Mouse (Mus musculus) hindbrain, postnatal 0 days (tissue): ENCODE results near the gene Tsen34. TPM values are rescaled to one million over a fixed set of nuclear protein-coding genes. Genes with fewer than 3 reads are reported as not detected.
"Not testable (repeated sequence)": the region's sequence is repeated elsewhere in the genome, so short reads cannot be mapped to it uniquely, and the experiment has no call there.

Source experiments
- ATAC-seq: fragments of 200-750 bp; cut with Nextera tagmentation; 2 replicates; pipeline ENCODE4 v1.8.0; 2017; ENCODE audit warnings: mild to moderate bottlenecking, moderate TSS enrichment, moderate library complexity
- DNase-seq: peaks from one replicate; pipeline ENCODE4 v3.0.0-alpha.2; 2015; ENCODE audit warnings: low spot score
- H3K27ac ChIP-seq: fragments of 300-500 bp; sonication (generic); 2 replicates; pipeline ENCODE4 v1.5.1; 2014; ENCODE audit warnings: mild to moderate bottlenecking
- H3K27me3 ChIP-seq: fragments of 300-500 bp; sonication (generic); 2 replicates; pipeline ENCODE4 v1.6.1; 2014; ENCODE audit warnings: low read length, mixed read lengths; ENCODE audit not compliant: insufficient read depth
- H3K36me3 ChIP-seq: fragments of 300-500 bp; sonication (generic); 2 replicates; pipeline ENCODE4 v1.6.1; 2014; ENCODE audit warnings: low read length, mixed read lengths; ENCODE audit not compliant: insufficient read depth
- H3K4me1 ChIP-seq: fragments of 300-500 bp; sonication (generic); 2 replicates; pipeline ENCODE4 v1.6.1; 2014; ENCODE audit warnings: antibody characterized with exemption, low read length, mixed read lengths; ENCODE audit not compliant: insufficient read depth
- H3K4me2 ChIP-seq: fragments of 300-500 bp; sonication (generic); 2 replicates; pipeline ENCODE4 v1.6.1; 2014; ENCODE audit warnings: low read depth, mild to moderate bottlenecking, low read length, moderate library complexity, mixed read lengths
- H3K4me3 ChIP-seq: fragments of 300-500 bp; sonication (generic); 2 replicates; pipeline ENCODE4 v1.5.1; 2014; ENCODE audit warnings: low read length
- H3K9ac ChIP-seq: fragments of 300-500 bp; sonication (generic); replicated peaks from 2 replicates; pipeline ENCODE4 v1.6.1; 2014; ENCODE audit warnings: mild to moderate bottlenecking, low read length, moderate library complexity, mixed read lengths
- H3K9me3 ChIP-seq: fragments of 300-500 bp; sonication (generic); 2 replicates; pipeline ENCODE4 v1.6.1; 2016; ENCODE audit warnings: low read length, mixed read lengths
- CTCF ChIP-seq: IDR thresholded peaks from 2 replicates; pipeline ENCODE4 v1.5.1; 2016; ENCODE audit warnings: antibody characterized with exemption, control low read depth, low read depth
- WGBS: fragments of 180-500 bp; shearing (Covaris S2); extraction: QIAGEN DNeasy Blood & Tissue Kit; methylation state at CpG from one replicate; pipeline ENCODE4 v1.1.7; 2014; 5-methylcytosine and 5-hydroxymethylcytosine counted together
- polyA plus RNA-seq: library from polyadenylated mRNA; unstranded; fragments of >200 nt; fragmentation: Nextera tagmentation; extraction: Ambion mirVana; gene quantifications from 2 replicates; pipeline ENCODE4 v1.2.1, GENCODE M21; 2015
- total RNA-seq: library from RNA; depleted of rRNA; stranded (reverse); fragments of >200 nt; gene quantifications from 2 replicates; pipeline ENCODE4 v1.2.3, GENCODE M21; 2014

Gene Tsen34
- total and polyA plus RNA-seq, 2 experiments from 2014 or later: 254 to 417 TPM

DNA sequence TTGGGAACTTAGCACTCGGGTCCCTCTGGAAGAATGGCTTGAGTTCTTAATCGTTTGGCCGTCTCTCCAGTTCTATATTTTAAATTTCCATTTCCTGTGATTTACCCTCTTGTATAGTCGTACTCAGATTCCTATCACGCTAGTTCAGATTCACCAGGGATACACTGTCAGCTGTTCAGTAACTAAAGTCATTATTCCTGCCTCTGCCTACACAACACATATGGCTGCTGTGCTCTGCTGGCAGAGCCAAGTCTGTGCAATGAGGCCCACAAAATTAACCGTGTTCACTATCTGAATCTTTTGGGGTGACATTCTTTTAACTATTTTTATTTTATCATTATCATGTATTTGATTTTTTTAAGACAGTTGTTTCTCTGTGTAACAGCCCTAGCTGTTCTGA, 5.8 kb downstream of the Tsen34 start:
- no peak for TF ChIP-seq CTCF
- Histone ChIP-seq H3K4me3 (no peak overlapping the region), H3K9me3 (no peaks in the 10 kb centered on the region), H3K27ac (no peak overlapping the region), H3K4me1 (no peaks in the 10 kb centered on the region), H3K4me2 (no peak overlapping the region), H3K27me3 (no peaks in the 10 kb centered on the region), H3K36me3 (peaks cover 37% of the 10 kb centered on the region), H3K9ac (no peak overlapping the region)
- ATAC-seq: no peak
- WGBS: 91% methylated on average over 6 of the region's 6 CpGs
- DNase-seq: no peak

DNA sequence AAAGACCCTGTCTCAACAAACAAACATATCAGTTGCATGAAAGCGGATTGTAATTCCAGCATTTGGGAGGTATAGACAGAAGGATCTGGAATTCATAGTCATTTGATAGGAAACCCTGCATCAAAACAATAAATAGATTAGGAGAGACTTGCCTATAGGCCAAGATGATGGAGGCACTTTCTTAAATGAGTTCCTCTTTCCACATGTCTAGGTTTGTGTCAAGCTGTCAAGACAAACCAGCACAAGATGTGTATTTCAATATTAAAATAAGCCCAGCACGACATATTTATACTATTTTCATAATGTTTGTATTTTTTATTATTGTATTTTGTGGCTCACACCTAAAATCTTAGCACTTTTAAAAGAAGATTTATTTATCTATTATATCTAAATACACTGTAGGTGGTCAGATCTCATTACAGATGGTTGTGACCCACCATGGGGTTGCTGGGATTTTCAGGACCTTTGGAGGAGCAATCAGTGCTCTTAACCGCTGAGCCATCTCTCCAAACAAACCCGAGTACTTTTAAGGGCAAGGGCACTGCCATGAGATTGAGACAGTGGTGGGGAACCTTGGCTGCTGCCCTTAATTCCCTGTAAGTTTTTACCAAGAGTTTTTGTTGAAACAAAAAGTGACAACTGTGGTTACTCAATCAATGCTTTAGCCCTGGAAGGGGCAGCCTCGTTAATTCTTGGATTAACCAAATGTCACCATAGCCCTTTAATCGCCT, 10.7 kb downstream of the Tsen34 start:
- no peak for DNase-seq
- peak overlapping the region; percentile 71 for H3K4me3 ChIP-seq
- H3K9me3 ChIP-seq: no peaks in the 10 kb centered on the region
- ATAC-seq: peak; percentile 60
- H3K9ac ChIP-seq: peak overlapping the region; percentile 65
- no peaks in the 10 kb centered on the region for H3K27me3 ChIP-seq
- WGBS: 21% methylated on average over 6 of the region's 6 CpGs
- peak overlapping the region; percentile 92 for H3K27ac ChIP-seq
- H3K4me2 ChIP-seq: peak overlapping the region; percentile 87
- peaks cover 10% of the 10 kb centered on the region for H3K4me1 ChIP-seq
- TF ChIP-seq CTCF: no peak
- H3K36me3 ChIP-seq: peaks cover 32% of the 10 kb centered on the region

DNA sequence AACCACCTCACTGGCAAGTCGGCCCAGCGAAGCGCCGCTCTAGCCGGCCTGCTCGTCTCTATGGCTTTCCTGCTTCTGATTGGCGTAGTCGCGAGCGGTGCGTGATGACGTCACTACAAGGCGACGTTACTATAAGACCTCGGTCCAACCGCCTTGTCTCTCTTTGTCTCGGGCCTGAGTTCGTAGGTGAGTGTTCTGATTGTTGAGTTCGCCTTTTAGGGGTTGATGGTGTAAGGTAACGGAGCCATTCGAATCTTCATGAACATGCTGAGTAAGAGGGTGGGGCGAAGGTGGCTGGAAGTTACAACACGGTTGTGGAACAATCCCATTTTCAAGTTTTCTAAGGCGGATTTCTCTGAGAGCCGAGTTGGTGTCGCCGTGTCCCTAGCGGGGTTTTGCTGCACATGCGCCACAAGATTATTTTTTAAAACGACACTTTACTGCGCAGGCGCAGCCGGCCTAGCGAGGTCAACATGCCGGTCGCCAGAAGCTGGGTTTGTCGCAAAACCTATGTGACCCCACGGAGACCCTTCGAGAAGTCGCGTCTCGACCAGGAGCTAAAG, 11.3 kb downstream of the Tsen34 start, which contains the start of gene Rps9:
Rps9 (plus strand) TSS at position 115 of the 563 bp plus-strand sequence.
- TF ChIP-seq CTCF: peak; percentile 51
- WGBS: 3% methylated on average over 42 of the region's 42 CpGs
- H3K9ac ChIP-seq: peak within 1 kb of the TSS; percentile 65
- peaks cover 26% of the 10 kb centered on the region for H3K36me3 ChIP-seq
- no peaks in the 10 kb centered on the region for H3K27me3 ChIP-seq
- ATAC-seq (peak; percentile 96), DNase-seq (peak; percentile 99)
- peaks cover 10% of the 10 kb centered on the region for H3K4me1 ChIP-seq
- H3K9me3 ChIP-seq: no peaks in the 10 kb centered on the region
- peak within 1 kb of the TSS; percentile 87 for H3K4me2 ChIP-seq
- peak within 1 kb of the TSS; percentile 92 for H3K27ac ChIP-seq
- peak within 1 kb of the TSS; percentile 71 for H3K4me3 ChIP-seq

DNA sequence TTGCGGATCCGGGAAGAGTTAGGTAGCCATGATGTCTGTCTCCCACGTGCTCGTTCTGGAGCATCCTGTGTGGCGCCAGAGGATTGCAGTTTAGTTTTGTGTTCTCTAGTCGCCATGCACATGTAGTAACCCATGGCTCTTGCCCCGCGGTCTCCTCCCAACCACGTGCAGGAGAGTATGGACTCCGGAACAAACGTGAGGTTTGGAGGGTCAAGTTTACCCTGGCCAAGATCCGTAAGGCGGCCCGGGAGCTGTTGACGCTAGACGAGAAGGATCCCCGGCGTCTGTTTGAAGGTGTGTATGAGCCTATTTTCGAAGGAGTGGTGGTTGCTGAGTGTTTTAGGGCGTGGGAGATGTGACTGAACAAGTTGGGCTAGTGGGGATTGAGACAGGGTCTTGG, 11.8 kb downstream of the Tsen34 start:
- DNase-seq: no peak
- under 1% methylated on average over 20 of the region's 20 CpGs for WGBS
- Histone ChIP-seq H3K27ac (peak overlapping the region; percentile 92), H3K9me3 (no peaks in the 10 kb centered on the region), H3K4me1 (peaks cover 10% of the 10 kb centered on the region), H3K9ac (peak overlapping the region; percentile 65), H3K36me3 (peaks cover 21% of the 10 kb centered on the region), H3K27me3 (no peaks in the 10 kb centered on the region), H3K4me2 (peak overlapping the region; percentile 87), H3K4me3 (peak overlapping the region; percentile 71)
- ATAC-seq: peak; percentile 69
- TF ChIP-seq CTCF: no peak

DNA sequence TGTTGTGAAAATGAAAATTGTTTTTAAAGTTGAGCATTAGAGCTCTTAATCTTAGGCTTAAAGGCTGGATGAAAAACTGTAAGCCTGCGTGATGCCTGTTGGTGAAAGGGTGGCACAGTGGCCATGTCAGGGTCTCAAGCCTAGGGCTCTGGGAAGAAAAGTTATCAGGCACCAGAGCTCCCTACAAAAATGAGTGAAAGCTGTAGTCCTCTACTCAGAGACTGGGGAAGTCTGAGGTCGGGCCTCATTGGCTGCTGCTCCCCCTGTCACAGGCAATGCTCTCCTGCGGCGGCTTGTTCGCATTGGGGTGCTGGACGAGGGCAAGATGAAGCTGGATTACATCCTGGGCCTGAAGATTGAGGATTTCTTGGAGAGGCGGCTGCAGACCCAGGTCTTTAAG, 12.8 kb downstream of the Tsen34 start:
- not testable (repeated sequence) for ATAC-seq, H3K27ac ChIP-seq, H3K27me3 ChIP-seq, H3K9me3 ChIP-seq, DNase-seq, H3K4me1 ChIP-seq
- H3K36me3 ChIP-seq: peaks cover 13% of the 10 kb centered on the region
- peak overlapping the region; percentile 87 for H3K4me2 ChIP-seq
- WGBS: under 1% methylated on average over 6 of the region's 7 CpGs
- peak overlapping the region; percentile 65 for H3K9ac ChIP-seq
- H3K4me3 ChIP-seq: peak overlapping the region; percentile 71

DNA sequence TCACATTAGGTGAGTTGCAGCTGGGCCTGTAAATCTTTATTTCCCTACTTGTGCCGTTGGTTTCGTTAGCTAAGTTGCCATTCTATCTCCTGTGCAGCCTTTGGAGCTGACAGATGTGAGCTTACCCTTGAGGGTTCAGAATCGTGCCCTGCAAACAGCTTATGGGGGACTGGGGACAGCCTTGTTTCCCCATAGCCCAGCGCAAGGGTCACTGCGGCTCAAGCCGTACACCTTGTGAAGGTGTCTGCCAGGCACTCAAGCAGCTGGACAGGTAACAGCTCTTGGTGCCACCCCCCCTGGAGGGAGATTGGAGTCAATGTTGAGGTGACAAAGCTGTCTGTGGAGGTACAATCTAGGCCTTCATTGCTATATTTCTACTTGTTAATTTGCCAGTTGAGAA, 13.2 kb downstream of the Tsen34 start:
- no peak for TF ChIP-seq CTCF
- peak overlapping the region; percentile 87 for H3K4me2 ChIP-seq
- DNase-seq (no peak), ATAC-seq (no peak)
- WGBS: 32% methylated on average over 6 of the region's 6 CpGs
- peaks cover 10% of the 10 kb centered on the region for H3K36me3 ChIP-seq
- peak overlapping the region; percentile 71 for H3K4me3 ChIP-seq
- no peaks in the 10 kb centered on the region for H3K9me3 ChIP-seq
- H3K9ac ChIP-seq: peak overlapping the region; percentile 65
- H3K4me1 ChIP-seq: peaks cover 10% of the 10 kb centered on the region
- no peaks in the 10 kb centered on the region for H3K27me3 ChIP-seq
- no peak overlapping the region for H3K27ac ChIP-seq
